Mouse (Mus musculus): ENCODE results near the gene Kpna7. TPM values are rescaled to one million over a fixed set of nuclear protein-coding genes. Genes with fewer than 3 reads are reported as not detected.
"Not testable (repeated sequence)": the region's sequence is repeated elsewhere in the genome, so short reads cannot be mapped to it uniquely, and the experiment has no call there.

The Kpna7 gene
- 0.08 and 0.13 TPM in 2 replicates for polyA plus RNA-seq (2015; fragmentation: Nextera tagmentation; extraction: Ambion mirVana)

DNA sequence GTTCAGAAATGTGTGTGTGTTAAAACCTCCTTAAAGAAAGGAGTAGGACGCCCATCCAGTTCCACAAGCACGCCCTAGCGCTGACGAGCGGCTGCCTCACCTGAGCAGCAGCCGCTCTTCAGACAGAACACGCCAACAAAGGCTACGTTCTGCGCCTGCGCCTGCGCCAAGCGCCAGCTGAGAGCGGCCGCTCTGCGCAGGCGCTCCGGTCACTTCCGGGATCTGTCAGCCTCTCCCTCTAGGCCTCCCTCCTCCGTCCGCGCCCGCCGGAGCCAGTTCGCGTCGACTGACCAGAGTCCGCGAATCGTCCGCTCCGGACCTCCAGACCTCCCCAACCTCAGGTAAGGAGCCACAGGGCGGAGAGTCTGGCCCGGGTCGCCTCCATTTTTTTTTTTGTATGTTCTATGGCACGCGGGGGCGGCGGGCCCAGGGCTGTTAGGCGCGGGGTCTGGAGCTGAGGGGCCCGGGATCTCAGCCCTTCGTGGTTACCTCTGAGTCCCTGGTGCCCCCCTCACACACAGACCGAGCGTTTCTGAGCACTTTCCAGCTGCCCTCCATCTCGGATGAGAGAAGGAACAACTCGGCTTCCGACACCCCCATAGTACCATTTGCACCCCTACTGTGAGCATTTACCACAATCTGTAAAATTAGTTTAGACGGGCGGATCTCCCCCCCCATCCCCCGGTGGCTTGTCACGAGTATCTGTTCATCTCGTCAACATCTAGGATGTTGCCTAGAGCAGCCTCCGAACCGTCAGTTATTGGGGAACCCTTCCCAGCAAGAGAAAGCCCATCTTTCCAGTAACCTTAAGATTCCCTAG, at the start of gene Kpna7, which contains the start of gene Arpc1a:
Gene Kpna7 (minus strand): TSS at position 399 of the 820 bp plus-strand sequence.
Gene Arpc1a (plus strand): TSS at position 199 of the 820 bp plus-strand sequence.
- no peak; the same call in 1 of the 2 replicates for TF ChIP-seq CTCF (IDR thresholded peaks at IDR 0.05; ENCODE audit: low read depth)
- Histone ChIP-seq H3K9me3 (ENCODE audit: control insufficient read depth) (no peaks in the 10 kb centered on the region), H3K4me2 (replicated peaks; ENCODE audit: low read depth) (peak within 1 kb of the TSS; percentile 84), H3K4me1 (replicated peaks; ENCODE audit: control insufficient read depth, insufficient read depth, low read length) (no peaks in the 10 kb centered on the region), H3K27me3 (replicated peaks; ENCODE audit: control insufficient read depth, insufficient read depth, low read length) (no peaks in the 10 kb centered on the region), H3K27ac (ENCODE audit: low read depth, low read length) (peak within 1 kb of the TSS; percentile 78), H3K36me3 (ENCODE audit: control insufficient read depth, insufficient read depth) (0 out of 2 replicates have a peak, but pooled peaks cover 5% of the 10 kb centered on the region), H3K9ac (ENCODE audit: low read depth, low read length) (peak within 1 kb of the TSS; percentile 85), H3K4me3 (ENCODE audit: low read depth, low read length) (peak within 1 kb of the TSS; percentile 84)
- under 1% methylated on average over 49 of the region's 54 CpGs for WGBS
- ATAC-seq, result peak; percentile 96

DNA sequence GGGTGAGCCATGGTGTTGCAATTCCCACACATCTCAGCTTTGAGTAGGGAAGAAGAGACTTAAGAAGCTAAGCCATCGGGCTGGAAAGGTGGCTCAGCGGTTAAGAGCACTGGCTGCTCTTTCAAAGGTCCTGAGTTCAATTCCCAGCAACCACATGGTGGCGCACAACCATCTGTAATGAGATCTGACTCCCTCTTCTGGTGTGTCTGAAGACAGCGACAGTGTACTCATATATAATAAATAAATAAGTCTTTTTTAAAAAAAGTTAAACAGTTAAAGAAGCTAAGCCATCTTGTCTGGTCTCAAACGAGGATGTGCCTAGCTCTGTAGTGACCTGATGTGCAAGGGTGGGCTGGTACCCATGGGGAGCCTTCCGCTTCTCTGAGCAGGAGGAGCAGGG, 49.4 kb upstream of the Kpna7 start:
- peak; percentile 36 for TF ChIP-seq CTCF (IDR thresholded peaks at IDR 0.05; ENCODE audit: low read depth)
- not testable (repeated sequence) for H3K4me3 ChIP-seq (ENCODE audit: low read depth, low read length); H3K27me3 ChIP-seq (replicated peaks; ENCODE audit: control insufficient read depth, insufficient read depth, low read length); H3K4me2 ChIP-seq (replicated peaks; ENCODE audit: low read depth); H3K9ac ChIP-seq (ENCODE audit: low read depth, low read length); ATAC-seq; H3K9me3 ChIP-seq (ENCODE audit: control insufficient read depth); H3K4me1 ChIP-seq (replicated peaks; ENCODE audit: control insufficient read depth, insufficient read depth, low read length)
- 88% methylated on average over 6 of the region's 6 CpGs for WGBS
- peaks cover 75% of the 10 kb centered on the region for H3K36me3 ChIP-seq (ENCODE audit: control insufficient read depth, insufficient read depth)
- H3K27ac ChIP-seq (ENCODE audit: low read depth, low read length), result 0 out of 2 replicates have a peak overlapping the region, but pooled peaks have one; percentile 2

DNA sequence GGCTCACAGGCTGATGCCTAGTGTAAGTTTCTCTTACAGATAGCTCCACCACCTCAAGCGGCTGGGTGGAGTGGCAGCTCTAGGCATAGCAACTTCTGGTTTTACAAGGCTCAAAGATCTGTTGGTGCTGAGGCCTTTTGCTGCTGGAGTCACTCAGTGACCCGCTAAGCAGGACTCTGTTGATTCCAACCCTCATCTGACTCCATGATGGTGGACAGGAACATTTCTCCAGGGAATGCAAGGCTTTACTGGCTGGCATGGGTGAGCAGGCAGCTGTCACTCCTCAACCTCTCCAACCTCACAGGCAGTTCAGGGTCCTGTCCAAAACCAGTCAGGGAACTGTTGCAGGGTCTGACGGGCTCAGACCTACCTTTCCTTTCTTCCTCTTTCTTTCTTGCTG, 47.2 kb upstream of the Kpna7 start:
- no peaks in the 10 kb centered on the region for H3K4me1 ChIP-seq (replicated peaks; ENCODE audit: control insufficient read depth, insufficient read depth, low read length)
- peaks cover 89% of the 10 kb centered on the region for H3K36me3 ChIP-seq (ENCODE audit: control insufficient read depth, insufficient read depth)
- H3K27me3 ChIP-seq (replicated peaks; ENCODE audit: control insufficient read depth, insufficient read depth, low read length), result no peaks in the 10 kb centered on the region
- H3K9ac ChIP-seq (ENCODE audit: low read depth, low read length), result no peak overlapping the region
- ATAC-seq, result no peak
- 83% methylated on average over 3 of the region's 3 CpGs for WGBS
- no peak for TF ChIP-seq CTCF (IDR thresholded peaks at IDR 0.05; ENCODE audit: low read depth)
- no peak overlapping the region for H3K4me2 ChIP-seq (replicated peaks; ENCODE audit: low read depth)
- H3K27ac ChIP-seq (ENCODE audit: low read depth, low read length), result no peak overlapping the region
- H3K4me3 ChIP-seq (ENCODE audit: low read depth, low read length), result no peak overlapping the region
- no peaks in the 10 kb centered on the region for H3K9me3 ChIP-seq (ENCODE audit: control insufficient read depth)

DNA sequence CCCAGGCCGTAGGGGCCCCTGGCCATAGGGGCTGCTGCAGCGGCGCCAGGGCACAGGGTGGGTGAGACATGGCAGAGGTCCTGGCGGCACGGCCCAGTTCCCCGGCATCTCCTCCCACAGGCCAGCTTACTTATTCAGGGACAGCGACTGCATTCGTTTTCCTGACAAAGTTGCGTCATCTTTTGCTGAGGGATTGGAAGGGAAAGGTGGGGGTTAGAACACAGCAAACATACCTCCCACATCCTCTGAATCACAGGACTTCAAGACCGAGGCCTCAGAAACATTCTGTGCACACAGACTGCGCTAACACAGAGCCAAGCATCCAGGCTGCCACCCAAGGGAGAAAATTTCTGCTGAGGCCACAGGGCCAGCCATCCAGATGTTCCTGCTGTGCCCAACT, 46.4 kb upstream of the Kpna7 start:
- Histone ChIP-seq H3K4me2 (replicated peaks; ENCODE audit: low read depth) (no peak overlapping the region), H3K36me3 (ENCODE audit: control insufficient read depth, insufficient read depth) (peaks cover 95% of the 10 kb centered on the region), H3K27ac (ENCODE audit: low read depth, low read length) (peak overlapping the region; percentile 50), H3K9ac (ENCODE audit: low read depth, low read length) (no peak overlapping the region), H3K4me3 (ENCODE audit: low read depth, low read length) (no peak overlapping the region), H3K9me3 (ENCODE audit: control insufficient read depth) (no peaks in the 10 kb centered on the region), H3K27me3 (replicated peaks; ENCODE audit: control insufficient read depth, insufficient read depth, low read length) (no peaks in the 10 kb centered on the region), H3K4me1 (replicated peaks; ENCODE audit: control insufficient read depth, insufficient read depth, low read length) (no peaks in the 10 kb centered on the region)
- WGBS, result 83% methylated on average over 11 of the region's 11 CpGs
- no peak for ATAC-seq
- TF ChIP-seq CTCF (IDR thresholded peaks at IDR 0.05; ENCODE audit: low read depth), result no peak

DNA sequence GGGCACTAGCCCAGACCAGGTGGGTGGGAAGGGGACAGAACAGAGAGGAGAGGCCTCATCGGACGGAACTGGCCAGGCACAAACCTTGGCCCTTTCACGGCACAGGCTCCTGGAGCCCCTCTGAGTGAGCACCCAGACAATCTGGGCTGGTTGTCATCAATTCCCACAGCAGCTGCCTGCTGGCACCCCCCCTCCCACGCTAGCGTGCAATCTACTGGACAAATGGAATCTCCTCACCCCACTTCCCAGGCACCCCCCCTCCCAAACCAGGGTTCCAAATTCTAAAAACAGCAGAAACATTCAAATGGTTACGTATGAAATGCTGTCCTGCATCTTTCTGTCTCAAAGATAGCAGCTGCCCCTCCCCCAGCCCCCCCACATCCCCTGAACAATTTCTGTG, 45.9 kb upstream of the Kpna7 start:
- WGBS, result 90% methylated on average over 6 of the region's 6 CpGs
- ATAC-seq, result not testable (repeated sequence)

DNA sequence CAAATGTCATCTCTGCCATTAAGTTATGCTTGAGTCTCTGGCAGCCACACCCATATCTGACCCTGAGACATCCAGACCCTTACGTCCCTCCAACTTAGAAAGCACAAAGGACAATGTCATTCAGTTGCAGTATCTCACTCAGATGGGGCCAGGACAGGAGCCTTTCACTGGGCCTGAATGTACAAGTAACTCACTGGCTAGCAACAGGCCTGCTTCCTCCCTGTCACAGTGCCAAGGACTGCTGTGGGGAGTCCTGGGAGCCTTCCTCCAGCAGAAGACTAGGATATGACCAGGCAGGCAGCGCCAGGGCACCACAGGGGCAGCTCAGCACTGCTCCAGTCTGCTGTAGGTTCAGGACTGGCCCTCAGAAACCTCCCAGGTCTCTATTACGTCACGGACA, 45.3 kb upstream of the Kpna7 start:
- H3K9ac ChIP-seq (ENCODE audit: low read depth, low read length), result no peak overlapping the region
- no peak overlapping the region for H3K27ac ChIP-seq (ENCODE audit: low read depth, low read length)
- no peak overlapping the region for H3K4me3 ChIP-seq (ENCODE audit: low read depth, low read length)
- WGBS, result 85% methylated on average over 4 of the region's 4 CpGs
- H3K36me3 ChIP-seq (ENCODE audit: control insufficient read depth, insufficient read depth), result peaks cover 95% of the 10 kb centered on the region
- no peak for TF ChIP-seq CTCF (IDR thresholded peaks at IDR 0.05; ENCODE audit: low read depth)
- no peaks in the 10 kb centered on the region for H3K9me3 ChIP-seq (ENCODE audit: control insufficient read depth)
- no peak for ATAC-seq
- H3K4me1 ChIP-seq (replicated peaks; ENCODE audit: control insufficient read depth, insufficient read depth, low read length), result no peaks in the 10 kb centered on the region
- H3K27me3 ChIP-seq (replicated peaks; ENCODE audit: control insufficient read depth, insufficient read depth, low read length), result no peaks in the 10 kb centered on the region
- H3K4me2 ChIP-seq (replicated peaks; ENCODE audit: low read depth), result no peak overlapping the region

More for the DNA sequence above, 45.9 kb upstream of the Kpna7 start:
- H3K27ac ChIP-seq (ENCODE audit: low read depth, low read length); H3K9ac ChIP-seq (ENCODE audit: low read depth, low read length); H3K27me3 ChIP-seq (replicated peaks; ENCODE audit: control insufficient read depth, insufficient read depth, low read length); H3K4me1 ChIP-seq (replicated peaks; ENCODE audit: control insufficient read depth, insufficient read depth, low read length); H3K4me2 ChIP-seq (replicated peaks; ENCODE audit: low read depth); H3K9me3 ChIP-seq (ENCODE audit: control insufficient read depth); H3K4me3 ChIP-seq (ENCODE audit: low read depth, low read length): not testable (repeated sequence)
- peaks cover 95% of the 10 kb centered on the region for H3K36me3 ChIP-seq (ENCODE audit: control insufficient read depth, insufficient read depth)

Data from intestine, postnatal 0 days (tissue).